Mouse (Mus musculus) thymus, postnatal 4 days (tissue): ENCODE data around the gene Gm12166.
"Not testable (repeated sequence)": the region's sequence is repeated elsewhere in the genome, so short reads cannot be mapped to it uniquely, and the experiment has no call there.

Experiments used
- DNase-seq: peaks from one replicate; pipeline ENCODE4 v3.0.0; 2021

Gm12166 gene

GRCm38 (mm10) chr11:46054911-46055895, 3.1 kb upstream of the Gm12166 start:
- no peak for DNase-seq

- DNase-seq = no peak
These were observed 2.2 kb upstream of the Gm12166 start for GRCm38 (mm10) chr11:46054311-46054710.

- not testable (repeated sequence) for DNase-seq
These were observed 1.3 kb upstream of the Gm12166 start for GRCm38 (mm10) chr11:46053457-46053856.

GRCm38 (mm10) chr11:46047264-46047663, 4.9 kb downstream of the Gm12166 start:
- no peak for DNase-seq

GRCm38 (mm10) chr11:46044781-46045180, 7.3 kb downstream of the Gm12166 start:
- no peak for DNase-seq

GRCm38 (mm10) chr11:46041607-46042267, 10.4 kb downstream of the Gm12166 start:
- DNase-seq = no peak

- no peak for DNase-seq
These were observed 11.1 kb downstream of the Gm12166 start for GRCm38 (mm10) chr11:46040841-46041556.

GRCm38 (mm10) chr11:46039335-46039734, 12.8 kb downstream of the Gm12166 start:
- no peak for DNase-seq

- DNase-seq = no peak
These were observed 13.2 kb downstream of the Gm12166 start for GRCm38 (mm10) chr11:46038901-46039300.

GRCm38 (mm10) chr11:46036374-46036773, 15.7 kb downstream of the Gm12166 start:
- DNase-seq = no peak

GRCm38 (mm10) chr11:46032956-46033355, 19.2 kb downstream of the Gm12166 start:
- DNase-seq = no peak

- no peak for DNase-seq
These were observed 20.7 kb downstream of the Gm12166 start for GRCm38 (mm10) chr11:46031470-46031869.

GRCm38 (mm10) chr11:46030026-46030425, 22.1 kb downstream of the Gm12166 start:
- no peak for DNase-seq

GRCm38 (mm10) chr11:46029485-46029884, 22.6 kb downstream of the Gm12166 start:
- no peak for DNase-seq

- no peak for DNase-seq
These were observed 23.9 kb downstream of the Gm12166 start for GRCm38 (mm10) chr11:46027952-46028814.

GRCm38 (mm10) chr11:46025962-46026392, 26.1 kb downstream of the Gm12166 start:
- DNase-seq = no peak

- no peak for DNase-seq
These were observed 29.1 kb downstream of the Gm12166 start for GRCm38 (mm10) chr11:46022983-46023382.

GRCm38 (mm10) chr11:46021850-46022249, 30.3 kb downstream of the Gm12166 start:
- no peak for DNase-seq

GRCm38 (mm10) chr11:46020246-46020645, 31.9 kb downstream of the Gm12166 start:
- DNase-seq = no peak

- DNase-seq = peak; percentile 82
These were observed 36.1 kb downstream of the Gm12166 start for GRCm38 (mm10) chr11:46016061-46016460.
